Mouse (Mus musculus) frontal cortex, adult (tissue): ENCODE data around the gene Slc25a26.
A peak's percentile ranks its signal among the peaks of the same experiment; 100 is the strongest.
"Not testable (repeated sequence)": the region's sequence is repeated elsewhere in the genome, so short reads cannot be mapped to it uniquely, and the experiment has no call there.

Source experiments
- ATAC-seq: cut with Nextera tagmentation; 2 replicates; pipeline ENCODE4 v1.9.2; 2017; ENCODE audit warnings: mild to moderate bottlenecking, moderate library complexity, mixed read lengths; ENCODE audit not compliant: low TSS enrichment

Gene Slc25a26

DNA sequence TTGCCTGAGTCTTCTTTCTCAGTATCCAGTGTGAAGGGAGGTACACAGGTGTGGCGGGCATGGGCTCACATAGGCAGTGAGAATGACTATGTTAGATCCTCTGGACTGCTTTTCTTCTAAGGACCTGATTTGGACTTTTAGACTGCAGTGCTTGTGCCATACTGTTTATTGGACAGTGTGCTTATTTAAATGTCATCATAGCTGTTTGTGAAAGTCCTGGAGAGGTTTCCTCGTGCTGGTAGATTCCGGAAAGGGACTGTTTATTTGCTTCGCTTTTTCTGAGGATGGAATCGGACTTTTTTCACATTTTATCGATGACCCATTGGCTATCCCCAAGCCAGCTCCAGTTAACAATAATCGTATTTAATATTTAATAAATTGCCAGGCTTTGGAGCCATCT lies 50.7 kb downstream of the Slc25a26 start:
- ATAC-seq = no peak

DNA sequence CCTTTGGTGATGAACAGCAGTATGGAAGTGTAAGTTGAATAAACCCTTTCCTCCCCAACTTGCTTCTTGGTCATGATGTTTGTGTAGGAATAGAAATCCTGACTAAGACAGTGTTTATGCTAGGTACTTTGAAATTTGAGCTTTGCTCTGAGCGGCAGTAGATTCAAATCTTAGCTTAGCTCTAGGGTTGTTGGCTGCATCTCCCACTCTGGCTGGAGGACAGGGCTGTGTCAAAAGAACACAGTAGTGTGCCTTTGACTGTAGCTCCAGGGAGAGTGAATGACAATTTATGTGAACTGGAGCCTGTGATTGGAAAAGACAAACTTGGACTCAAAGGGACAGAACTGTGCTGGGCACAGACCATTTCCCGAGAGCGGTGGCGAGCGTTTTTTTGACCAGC lies 53.0 kb downstream of the Slc25a26 start:
- ATAC-seq = no peak

DNA sequence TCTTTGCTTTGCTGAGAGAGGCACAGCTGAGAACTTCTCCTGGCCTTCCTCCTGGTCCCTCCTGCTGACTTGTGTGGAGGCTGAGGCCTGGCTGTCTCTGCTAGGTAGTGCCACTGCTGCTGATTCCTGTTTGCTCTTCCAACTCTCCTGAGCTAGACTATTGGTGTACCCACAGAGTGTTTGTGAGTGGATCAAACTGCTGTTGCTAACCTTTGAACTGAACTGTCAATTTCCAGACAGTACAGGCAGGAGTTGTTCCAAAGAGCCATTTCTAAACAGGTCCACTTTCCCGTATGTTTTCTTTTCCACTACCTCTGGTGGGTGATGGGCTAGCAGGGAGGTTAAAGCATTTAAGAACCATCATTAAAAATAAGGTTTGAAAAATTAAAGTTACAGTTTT lies 58.5 kb downstream of the Slc25a26 start:
- ATAC-seq = not testable (repeated sequence)

DNA sequence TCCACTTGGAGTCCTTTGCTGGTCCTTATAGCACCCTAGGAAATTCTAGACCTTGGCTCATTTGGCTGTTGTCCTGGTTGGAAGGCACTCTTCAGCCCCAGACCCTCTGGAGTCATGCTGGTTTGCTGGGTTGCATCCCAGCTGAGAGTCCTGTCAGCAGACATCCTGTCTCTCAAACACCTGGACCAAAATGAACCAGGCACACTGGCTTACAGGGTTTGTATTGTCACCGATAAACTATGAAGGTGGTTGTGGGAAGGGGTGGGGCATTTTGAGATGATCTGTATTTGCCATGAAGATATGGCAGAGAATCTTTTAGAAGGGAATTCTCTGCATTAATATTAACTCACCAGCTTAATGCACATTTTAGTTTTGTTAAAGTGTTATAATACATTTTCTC lies 60.8 kb downstream of the Slc25a26 start:
- no peak for ATAC-seq

DNA sequence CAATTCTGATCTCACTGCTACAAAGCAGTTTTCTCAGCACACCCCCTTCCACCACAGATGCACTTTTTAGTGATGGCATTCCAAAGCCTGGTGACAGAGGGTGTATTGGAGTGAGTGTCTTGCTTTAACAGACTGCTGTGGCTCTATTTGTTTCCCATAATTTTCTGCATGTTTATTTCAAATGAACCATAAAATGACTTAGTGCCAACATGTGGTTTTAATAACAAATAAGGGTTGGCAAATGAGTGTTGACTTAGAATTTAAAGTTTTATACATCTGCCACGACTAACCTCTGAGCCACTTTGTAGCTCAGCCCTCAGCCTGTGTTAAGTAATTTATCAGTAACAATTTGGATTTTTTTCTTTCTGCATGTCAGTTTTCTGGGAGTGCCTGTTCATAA lies 61.2 kb downstream of the Slc25a26 start:
- no peak for ATAC-seq

DNA sequence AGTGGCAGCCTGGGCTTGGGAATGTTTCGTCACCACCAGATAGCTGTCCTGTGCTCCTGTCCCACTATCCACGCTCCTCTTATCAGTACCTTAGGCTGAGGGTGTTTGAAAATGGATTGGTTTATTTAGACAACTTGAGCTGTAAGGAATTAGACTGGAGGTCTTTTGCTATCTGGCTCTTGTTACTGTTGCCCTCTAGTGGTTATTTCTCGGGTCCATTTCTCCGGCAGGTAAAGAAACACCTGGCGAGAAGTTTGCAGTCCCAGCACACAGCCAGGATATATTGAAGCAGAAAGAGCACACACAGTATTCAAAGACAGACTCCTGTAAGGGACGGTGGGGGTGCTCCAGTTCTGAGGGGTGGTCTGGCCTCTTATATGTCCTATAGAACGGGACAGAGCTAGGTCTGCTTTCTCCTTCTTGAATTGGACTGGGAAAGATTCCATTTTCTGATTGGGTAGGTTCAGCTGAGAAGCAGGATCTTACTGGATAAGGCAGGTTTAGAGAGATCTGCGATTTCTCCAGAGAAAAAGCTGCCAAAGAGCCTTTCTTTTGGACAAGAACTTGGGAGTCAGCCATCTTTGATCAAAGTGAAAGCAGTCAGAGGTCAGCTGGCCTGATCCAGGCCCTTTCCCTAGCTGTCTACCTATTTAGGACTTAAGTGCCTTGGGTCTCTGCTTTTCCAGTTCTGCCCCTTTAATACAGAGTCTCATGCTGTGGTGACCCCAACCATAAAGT lies 63.2 kb downstream of the Slc25a26 start:
- no peak for ATAC-seq

DNA sequence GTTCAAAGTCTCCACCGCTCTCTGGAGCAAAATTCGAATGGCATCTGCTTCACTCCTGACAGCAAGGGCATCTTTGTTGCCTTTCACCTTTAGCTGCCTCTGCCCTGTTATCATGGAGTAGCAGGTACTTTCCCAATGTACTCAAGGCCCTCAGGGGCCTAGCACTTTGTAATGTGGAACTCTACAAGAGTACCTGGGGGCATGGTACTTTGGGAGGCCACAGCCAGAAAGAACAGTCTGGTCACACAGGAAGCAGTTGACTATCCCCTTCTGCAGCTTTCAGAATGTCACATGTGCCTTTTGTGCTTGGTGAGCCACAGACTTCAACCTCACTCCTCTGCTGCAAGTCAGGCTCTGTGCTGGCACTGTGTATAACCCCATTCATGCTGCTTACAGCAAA lies 65.6 kb downstream of the Slc25a26 start:
- no peak for ATAC-seq

DNA sequence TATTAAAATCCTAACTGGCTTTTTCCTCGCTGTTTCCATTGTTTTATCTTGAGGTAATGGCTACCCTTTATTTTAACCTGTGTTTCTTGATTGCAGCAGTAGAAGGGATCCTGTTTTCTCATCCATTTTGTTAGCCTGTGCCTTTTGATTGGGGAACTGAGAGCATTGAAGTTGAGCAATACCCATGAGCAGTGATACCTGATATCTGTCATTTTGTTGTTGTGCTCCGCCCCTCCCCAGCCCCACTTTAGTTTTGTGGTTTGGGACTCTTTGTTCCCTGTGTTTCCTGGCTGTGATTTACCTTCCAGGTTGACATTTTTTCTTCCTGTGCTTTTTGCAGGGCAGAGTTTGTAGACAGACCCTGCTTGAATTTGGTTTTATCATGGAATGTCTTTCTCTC lies 67.9 kb downstream of the Slc25a26 start:
- ATAC-seq = no peak

DNA sequence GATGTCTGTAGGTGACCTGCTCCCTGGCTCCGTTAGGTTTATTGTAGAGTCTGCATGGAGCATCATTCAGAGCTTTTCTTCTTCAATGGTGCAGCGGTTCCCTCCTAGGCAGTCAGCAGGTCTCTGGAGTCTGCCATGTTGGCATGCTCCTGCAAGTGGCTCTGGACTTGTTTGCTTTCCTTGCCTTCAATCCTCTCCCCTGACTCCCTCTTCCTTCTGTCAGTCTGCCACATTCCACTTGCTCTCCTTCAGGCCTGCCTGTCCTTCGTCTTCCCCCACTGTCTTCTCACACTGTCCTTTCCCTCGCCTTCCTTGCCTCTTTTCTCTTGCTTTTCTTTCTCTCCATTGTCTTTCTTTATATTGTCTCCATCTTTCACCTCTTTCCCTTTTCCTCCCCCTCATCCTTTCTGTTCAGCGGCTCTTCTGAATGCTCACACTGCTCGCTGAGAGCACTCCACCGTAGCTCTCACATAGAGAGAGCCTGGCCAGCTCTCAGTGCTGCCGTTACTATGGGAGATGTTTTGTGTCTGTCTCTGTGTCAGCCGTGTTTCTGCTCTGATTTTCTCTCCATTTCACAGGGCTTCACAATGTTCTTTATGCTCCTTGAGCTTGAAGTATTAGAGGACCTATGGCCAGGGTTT lies 75.5 kb downstream of the Slc25a26 start:
- ATAC-seq = peak; percentile 86

DNA sequence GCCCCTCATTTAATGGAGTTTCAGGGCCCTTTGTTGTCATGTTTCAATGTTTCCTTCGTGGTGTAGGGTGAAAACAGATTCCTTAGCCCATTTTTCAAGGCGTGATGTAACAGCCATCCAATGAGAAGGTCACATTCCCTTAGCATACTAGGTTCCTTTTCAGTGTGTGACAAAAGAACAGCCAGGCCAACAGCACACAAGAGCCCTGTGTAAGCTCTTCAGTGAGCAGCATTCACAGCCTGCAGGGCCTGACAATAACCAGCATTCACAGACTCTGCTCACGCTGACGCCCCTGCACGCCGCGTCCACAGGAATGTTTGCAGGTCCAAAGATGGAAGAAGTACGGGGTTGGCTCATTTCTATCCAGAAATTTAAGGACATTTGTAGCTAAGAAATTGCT lies 77.9 kb downstream of the Slc25a26 start:
- ATAC-seq = peak; percentile 72

DNA sequence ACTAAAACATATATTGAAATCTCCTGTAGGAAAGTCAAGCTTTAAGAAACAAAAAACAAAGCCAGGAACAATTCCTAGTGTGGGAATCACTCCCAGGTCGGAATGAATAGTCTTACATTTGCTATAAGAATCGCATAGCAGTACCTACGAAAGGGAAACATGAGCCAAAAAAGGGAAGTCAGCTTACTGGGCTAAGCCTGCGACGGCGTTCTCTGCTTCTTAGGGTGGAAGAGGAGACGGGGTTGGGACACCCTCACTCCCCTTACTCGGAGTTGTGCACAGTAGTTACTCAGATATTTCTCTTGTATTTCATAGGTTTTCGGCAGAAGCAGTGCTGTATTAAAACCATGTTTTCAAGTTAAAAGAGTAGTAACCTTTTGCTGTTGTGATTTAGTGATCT lies 81.9 kb downstream of the Slc25a26 start:
- ATAC-seq = no peak

DNA sequence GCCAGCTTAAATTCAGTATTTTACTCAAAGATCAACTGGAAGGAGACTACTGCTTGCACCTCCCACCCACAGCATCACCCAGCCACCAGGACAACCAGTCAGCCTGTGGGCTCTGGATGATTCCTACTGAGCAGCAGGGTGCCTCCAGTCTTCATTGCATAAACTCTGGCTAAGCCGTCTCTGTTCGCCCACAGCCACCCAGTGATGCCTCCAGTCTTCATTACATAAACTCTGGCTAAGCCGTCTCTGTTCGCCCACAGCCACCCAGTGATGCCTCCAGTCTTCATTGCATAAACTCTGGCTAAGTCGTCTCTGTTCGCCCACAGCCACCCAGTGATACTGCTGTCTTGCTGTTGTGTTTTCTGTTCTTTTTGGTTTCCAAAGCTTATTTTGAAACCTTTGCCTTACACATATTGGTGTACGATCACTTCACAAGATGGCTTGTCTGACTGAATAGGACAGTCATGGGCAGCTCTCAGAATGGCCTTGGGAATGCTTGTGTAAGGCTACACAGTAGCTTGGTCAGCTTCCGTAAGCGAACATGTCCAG lies 84.1 kb downstream of the Slc25a26 start:
- peak; percentile 97 for ATAC-seq

DNA sequence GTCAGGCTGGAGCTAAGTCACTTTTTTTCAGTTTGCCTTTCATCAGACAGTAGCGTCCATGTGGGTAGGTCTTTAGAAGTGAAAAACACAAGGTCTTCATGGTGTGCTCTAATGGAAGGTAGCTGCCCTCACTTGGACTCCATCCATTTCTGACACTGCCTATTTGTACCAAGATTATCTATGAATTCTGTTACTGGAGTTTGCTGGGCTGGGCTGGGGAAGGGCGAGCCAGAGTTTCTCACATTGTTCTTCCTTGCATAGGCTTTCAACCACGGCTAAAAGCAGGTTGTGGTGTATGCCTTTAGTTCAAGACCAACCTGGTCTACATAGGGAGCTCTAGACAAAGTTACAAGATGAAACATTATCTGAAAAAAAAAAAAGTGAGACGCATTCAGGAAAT lies 84.8 kb downstream of the Slc25a26 start:
- ATAC-seq = no peak

DNA sequence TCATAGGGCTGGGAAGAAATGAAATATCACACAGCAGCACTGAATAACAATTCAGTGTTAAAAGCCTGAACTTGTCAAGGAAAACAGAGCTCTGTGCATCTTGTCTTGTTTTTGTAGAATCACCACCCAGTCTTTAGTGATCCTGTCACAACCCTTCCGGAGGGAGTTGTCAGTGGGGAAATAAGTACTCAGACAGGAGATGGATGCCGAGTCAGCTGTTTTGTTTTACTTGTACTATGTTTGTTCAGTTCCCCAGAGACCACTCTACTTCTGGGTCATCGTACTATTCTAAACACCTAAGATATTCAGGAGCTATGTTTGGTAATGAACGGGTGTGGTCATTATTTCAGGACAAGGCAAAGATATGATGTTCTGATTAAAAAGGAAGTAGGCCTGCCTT lies 88.2 kb downstream of the Slc25a26 start:
- ATAC-seq = no peak

DNA sequence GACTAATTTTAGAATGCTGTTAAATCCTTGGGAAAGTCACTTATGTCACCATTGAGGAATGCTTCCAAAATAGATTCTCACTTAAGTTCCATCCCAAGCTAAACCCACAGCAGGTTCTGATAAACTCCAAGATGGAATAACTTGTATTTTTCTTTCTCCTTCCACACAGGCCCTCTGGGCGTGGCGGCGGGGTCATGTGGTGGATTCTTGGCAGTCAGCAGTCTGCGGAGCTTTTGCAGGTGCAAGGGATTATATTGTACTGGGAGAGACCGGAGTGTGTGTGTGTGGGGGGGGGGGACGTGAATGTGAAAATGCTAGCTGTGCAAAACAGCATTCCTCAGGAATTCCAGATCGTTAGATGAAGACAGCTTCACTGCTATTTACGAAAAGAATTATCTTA lies 92.1 kb downstream of the Slc25a26 start:
- peak; percentile 71 for ATAC-seq

DNA sequence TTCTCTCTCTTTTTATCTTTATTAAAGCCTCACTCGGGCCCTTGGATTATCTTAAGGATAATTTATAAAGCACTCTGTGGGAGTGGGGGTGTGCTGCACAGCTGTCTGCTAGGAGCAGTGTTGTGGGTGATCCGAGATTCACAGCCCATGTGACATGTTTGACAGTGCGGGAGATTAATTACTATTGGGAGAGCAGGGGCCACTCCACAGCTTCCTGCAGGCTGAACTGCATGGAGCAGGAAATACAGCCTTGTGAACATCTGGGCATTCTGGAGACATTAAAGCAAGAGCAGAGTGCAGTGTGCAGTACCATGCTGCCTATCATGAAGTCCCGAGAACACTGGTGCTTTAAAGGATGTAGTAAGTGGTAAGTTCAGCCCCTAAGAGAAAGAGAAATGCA lies 92.6 kb downstream of the Slc25a26 start:
- peak; percentile 38 for ATAC-seq

DNA sequence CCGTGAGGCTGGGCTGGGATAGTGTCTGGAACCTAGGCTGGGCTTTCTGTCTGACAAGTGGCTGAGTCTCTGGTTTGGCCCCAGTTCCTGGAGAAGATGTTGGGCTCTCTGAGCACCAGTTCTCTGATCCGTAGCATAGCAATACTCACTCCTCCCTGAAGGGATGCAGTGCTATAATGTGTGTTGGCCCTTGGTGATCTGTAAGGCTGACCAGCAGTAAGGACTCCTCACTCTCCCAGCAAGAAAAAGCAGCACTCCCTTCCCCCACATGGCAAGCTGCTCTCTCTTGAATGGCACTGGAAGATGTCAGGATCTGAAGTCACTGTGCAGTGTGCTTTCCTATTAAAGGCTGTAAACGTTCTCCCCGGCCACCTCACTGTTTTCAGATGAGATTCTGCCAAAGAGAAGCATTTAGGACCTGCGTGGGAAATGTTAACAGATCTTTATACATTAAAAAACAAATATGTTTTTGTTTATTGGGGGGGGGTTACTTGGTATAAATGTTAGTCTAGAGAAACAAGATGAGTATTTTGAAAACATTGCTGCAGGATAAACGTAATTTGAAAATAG lies 94.0 kb downstream of the Slc25a26 start:
- ATAC-seq = no peak

DNA sequence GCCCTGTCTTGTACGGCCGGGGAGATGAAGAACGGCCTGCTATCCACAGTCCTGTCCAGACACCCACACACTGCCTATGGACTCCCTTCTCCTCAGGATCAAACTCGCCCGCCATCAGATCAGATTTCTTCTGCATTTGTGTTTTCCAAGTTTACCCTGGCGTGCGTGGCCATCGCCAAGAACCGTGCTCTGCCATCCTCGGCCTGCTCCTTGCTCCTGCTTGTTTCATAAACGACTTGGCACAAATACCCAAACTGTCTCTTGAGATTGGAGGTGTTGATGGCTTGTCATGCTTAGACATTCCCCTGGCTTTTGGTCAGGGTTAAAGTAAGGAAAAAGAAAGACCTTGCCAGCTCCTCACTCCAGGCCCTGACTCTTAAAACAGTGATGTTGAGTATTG lies 94.6 kb downstream of the Slc25a26 start:
- no peak for ATAC-seq

DNA sequence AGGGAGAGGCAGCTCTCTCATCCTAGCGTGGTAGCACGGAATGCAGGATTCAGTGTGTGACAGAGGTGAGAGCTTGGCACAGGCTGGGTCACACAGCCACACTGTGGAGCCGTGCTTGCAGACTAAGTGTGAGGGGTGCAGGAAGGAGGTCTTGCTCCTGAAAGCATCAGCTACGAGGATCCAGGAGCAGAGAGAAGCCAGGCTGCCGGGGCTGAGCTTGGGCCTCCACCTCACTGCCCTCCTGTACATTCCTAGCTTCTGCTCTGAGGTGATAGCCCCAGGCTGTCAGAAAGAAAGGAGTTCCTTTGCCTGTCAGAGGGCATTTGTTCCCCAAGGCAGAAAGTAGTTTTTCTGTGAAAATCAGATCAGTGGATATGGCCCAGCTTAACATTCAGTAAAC lies 95.1 kb downstream of the Slc25a26 start:
- no peak for ATAC-seq

DNA sequence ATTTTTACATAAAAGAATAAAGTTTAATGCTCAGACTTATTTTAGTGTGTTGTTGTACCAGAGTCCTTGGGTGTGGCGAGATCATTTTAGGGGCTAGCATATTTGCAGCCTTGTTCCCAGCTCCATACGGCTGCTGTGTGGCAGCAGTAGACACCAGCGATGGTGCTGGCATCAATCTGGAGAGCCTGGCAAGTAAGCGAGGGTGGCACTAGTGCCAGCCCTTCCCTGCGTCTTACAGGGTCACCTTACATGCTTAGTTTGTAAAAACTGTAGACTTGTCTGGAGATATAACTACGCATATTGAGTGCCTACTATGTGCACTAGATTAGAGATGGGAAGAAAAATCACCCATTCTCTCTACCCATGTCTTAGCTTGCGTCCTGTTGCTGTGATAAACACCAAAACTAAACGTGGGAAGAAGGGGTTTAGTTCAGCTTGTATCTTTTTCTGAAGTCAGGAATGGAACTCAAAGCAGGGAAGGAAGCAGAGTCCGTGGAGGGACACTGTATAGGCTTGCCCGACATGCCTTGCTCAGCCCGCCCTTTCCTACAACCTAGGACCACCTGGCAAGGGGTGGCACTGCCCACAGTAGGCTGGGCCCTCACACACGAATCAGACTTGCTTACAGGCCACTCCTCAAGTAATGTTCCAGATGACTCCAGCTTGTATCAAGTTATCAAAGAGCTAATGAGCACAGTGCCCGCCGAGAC lies 96.1 kb downstream of the Slc25a26 start:
- ATAC-seq = 0 out of 2 replicates have a peak, but pooled peaks have one; percentile 33

DNA sequence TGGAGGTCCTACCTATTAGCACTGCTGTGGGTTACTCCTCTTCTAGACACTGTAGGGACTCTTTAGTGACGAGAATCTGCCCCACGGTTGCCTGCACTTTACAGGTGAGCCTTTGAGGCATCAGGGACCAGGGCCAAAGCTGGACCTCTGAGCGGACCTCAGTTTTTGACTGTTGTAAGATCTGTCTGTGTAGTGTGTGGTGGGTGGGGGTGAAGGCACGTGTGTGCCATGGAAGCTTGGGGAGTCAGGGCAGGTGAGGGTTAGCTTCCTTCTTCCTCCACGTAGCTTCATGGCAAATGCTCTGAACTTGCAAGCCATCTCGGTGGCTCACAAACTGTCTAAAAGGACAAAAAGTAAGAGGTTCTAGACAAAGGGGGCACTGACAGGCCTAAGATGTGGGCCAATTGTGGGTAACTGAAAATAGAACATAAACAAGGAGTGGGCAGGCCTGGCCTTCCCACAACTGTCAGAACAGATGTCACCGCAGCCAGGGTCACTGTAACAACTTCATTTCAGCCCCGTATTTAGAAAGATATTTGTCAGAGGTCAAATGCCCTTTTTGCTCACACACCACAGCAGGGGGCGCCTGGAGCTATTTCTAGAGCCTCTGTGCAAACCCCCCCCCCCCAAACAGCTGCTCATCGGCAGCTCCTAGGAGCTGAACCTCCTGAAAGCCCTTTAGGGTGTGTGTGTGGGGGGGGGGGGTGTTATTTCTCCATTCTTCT lies 96.8 kb downstream of the Slc25a26 start:
- ATAC-seq = no peak

DNA sequence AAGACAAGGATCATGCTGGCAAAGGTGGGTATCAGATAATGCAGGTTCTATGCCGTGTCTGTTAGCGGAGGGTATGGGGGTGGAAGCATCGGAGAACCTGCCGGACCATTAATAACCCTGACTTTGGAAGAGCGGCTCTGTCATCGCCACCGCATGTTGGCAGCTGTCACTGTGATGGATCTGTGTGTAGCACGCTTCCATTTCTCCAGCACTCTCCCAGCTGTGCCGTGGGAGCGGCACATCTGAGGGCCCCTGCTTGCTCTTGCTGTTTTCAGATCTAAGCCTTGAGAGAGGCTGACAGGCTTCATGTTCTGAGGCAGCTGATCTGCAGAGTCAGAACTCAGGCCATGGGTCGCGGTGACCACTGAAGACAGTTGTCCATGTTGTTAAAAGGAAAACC lies 98.3 kb downstream of the Slc25a26 start:
- ATAC-seq = no peak
